8 mouse cellular contexts compared by ENCODE assay signal in the genomic region with DNA sequence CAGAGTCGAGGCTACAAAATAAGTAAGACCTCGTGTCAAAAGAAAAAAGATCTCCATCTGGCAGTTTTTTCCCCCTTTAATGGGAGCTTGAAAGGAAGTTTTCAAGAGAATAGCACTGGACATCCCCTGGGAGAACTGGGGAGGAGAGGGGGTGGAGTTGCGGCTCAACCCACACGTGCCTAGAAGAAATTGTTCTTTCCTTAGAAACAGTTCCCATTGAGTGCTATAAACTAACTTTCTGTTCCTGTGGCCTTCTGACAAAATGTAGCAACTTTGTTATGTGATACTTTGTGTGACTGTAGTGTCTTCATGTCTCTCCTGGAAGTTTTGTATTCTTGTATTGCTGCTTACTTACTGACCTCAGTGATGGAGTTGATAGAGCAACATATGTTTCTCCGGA. TPM values are rescaled to one million over a fixed set of nuclear protein-coding genes. Genes with fewer than 3 reads are reported as not detected.
DNase-seq lines count a peak whose midpoint lies in the region; ATAC-seq and TF ChIP-seq lines count a peak whose summit lies in the region.

No protein-coding gene starts in this region.

- H3K4me3 ChIP-seq in cerebellum, adult 2 months (replicated peaks; ENCODE audit: insufficient read depth, low read depth, low read length), result peak overlapping the region; percentile 67
- peak overlapping the region; percentile 85 for H3K4me3 ChIP-seq in forebrain, embryonic 12.5 days (replicated peaks)
- H3K4me3 ChIP-seq in liver, embryonic 13.5 days (replicated peaks), result peak overlapping the region; percentile 86

- peaks cover 19% of the 10 kb centered on the region for H3K36me3 ChIP-seq in forebrain, embryonic 12.5 days (replicated peaks)
- peaks cover 25% of the 10 kb centered on the region for H3K36me3 ChIP-seq in liver, embryonic 13.5 days

- H3K27me3 ChIP-seq in cerebellum, adult 2 months (ENCODE audit: control insufficient read depth, insufficient read depth, low read length), result no peaks in the 10 kb centered on the region
- H3K27me3 ChIP-seq in forebrain, embryonic 12.5 days, result no peaks in the 10 kb centered on the region
- no peaks in the 10 kb centered on the region for H3K27me3 ChIP-seq in liver, embryonic 13.5 days

- no peak for ATAC-seq in cerebellum, adult (ENCODE audit: insufficient number of reproducible peaks, low FRiP score, low TSS enrichment)
- ATAC-seq in forebrain, embryonic 12.5 days (ENCODE audit: low FRiP score), result no peak
- ATAC-seq in liver, embryonic 13.5 days (ENCODE audit: low read depth), result no peak
- no peak for ATAC-seq in activated CD4-positive, CD25-positive, alpha-beta regulatory T cell, adult 4 months
- no peak for ATAC-seq in megakaryocyte-erythroid progenitor cell, adult 5-6 weeks (replicated peaks; ENCODE audit: low FRiP score, low TSS enrichment, poor library complexity, severe bottlenecking)

- H3K4me1 ChIP-seq in cerebellum, adult 2 months (ENCODE audit: control insufficient read depth, insufficient read depth, low read length), result no peaks in the 10 kb centered on the region
- peaks cover 19% of the 10 kb centered on the region for H3K4me1 ChIP-seq in forebrain, embryonic 12.5 days
- H3K4me1 ChIP-seq in liver, embryonic 13.5 days (replicated peaks), result peaks cover 26% of the 10 kb centered on the region

- H3K4me2 ChIP-seq in forebrain, embryonic 12.5 days, result peak overlapping the region; percentile 63
- peak overlapping the region; percentile 84 for H3K4me2 ChIP-seq in liver, embryonic 13.5 days

- WGBS in cerebellum, adult 2 months, result 16% methylated on average over 5 of the region's 5 CpGs
- WGBS in forebrain, embryonic 12.5 days, result 34% methylated on average over 5 of the region's 5 CpGs
- WGBS in liver, embryonic 13.5 days (ENCODE audit: insufficient replicate concordance), result 24% methylated on average over 5 of the region's 5 CpGs

- H3K9ac ChIP-seq in forebrain, embryonic 12.5 days, result peak overlapping the region; percentile 82
- H3K9ac ChIP-seq in liver, embryonic 13.5 days, result peak overlapping the region; percentile 86

- H3K27ac ChIP-seq in cerebellum, adult 2 months (ENCODE audit: insufficient read depth, low read length), result no peak overlapping the region
- H3K27ac ChIP-seq in forebrain, embryonic 12.5 days, result no peak overlapping the region
- peak overlapping the region; percentile 67 for H3K27ac ChIP-seq in liver, embryonic 13.5 days

- TF ChIP-seq CTCF in cerebellum, adult 2 months (IDR thresholded peaks at IDR 0.05; ENCODE audit: borderline replicate concordance, insufficient read depth, low read depth, low read length), result no peak

- DNase-seq in cerebellum, adult 2 months, result no peak
- peak; percentile 61 for DNase-seq in 3T3-L1 (ENCODE audit: low read depth, low spot score)
- DNase-seq in liver, embryonic 13.5 days, result no peak
- DNase-seq in thymus, postnatal 25 days, result no peak

- no peak for TF ChIP-seq POLR2A in cerebellum, adult 2 months (IDR thresholded peaks at IDR 0.05; ENCODE audit: borderline replicate concordance, insufficient read depth, low read length)

- H3K9me3 ChIP-seq in forebrain, embryonic 12.5 days, result no peaks in the 10 kb centered on the region
- H3K9me3 ChIP-seq in liver, embryonic 13.5 days (replicated peaks), result no peaks in the 10 kb centered on the region

RNA-seq across cellular contexts. Expression of a gene that starts 1.2 kb away (rescaled TPM):
- 42.9 and 46.8 TPM in 2 replicates for polyA plus RNA-seq in cerebellum, adult 2 months (2012; rRNA removed)
- 36.2 and 38.6 TPM in 2 replicates for polyA plus RNA-seq in forebrain, embryonic 12.5 days (2016; fragmentation: Nextera tagmentation; extraction: Ambion mirVana)
- 7.6 and 9.3 TPM in 2 replicates for polyA plus RNA-seq in liver, embryonic 13.5 days (2015; fragmentation: Nextera tagmentation; extraction: Ambion mirVana)
- 10 to 100 TPM; 23.1 to 24.9 TPM for polyA plus RNA-seq in activated CD4-positive, CD25-positive, alpha-beta regulatory T cell, adult 4 months (2017; shearing (Covaris generic))
- 37.7 and 42.4 TPM in 2 replicates for total RNA-seq in megakaryocyte-erythroid progenitor cell, adult 5-6 weeks (2014; fragmentation: Nextera tagmentation)
- 21.6 and 25.0 TPM in 2 replicates for total RNA-seq in megakaryocyte-erythroid progenitor cell, adult 5-6 weeks (2017)

RNA-seq across cellular contexts. Expression of a gene that starts 1.3 kb away (rescaled TPM):
- polyA plus RNA-seq in cerebellum, adult 2 months (2012; rRNA removed), result 19.2 and 19.8 TPM in 2 replicates
- polyA plus RNA-seq in forebrain, embryonic 12.5 days (2016; fragmentation: Nextera tagmentation; extraction: Ambion mirVana), result 37.6 and 40.1 TPM in 2 replicates
- polyA plus RNA-seq in liver, embryonic 13.5 days (2015; fragmentation: Nextera tagmentation; extraction: Ambion mirVana), result 17.8 and 22.0 TPM in 2 replicates
- 10 to 100 TPM; 23.8 to 26.9 TPM for polyA plus RNA-seq in activated CD4-positive, CD25-positive, alpha-beta regulatory T cell, adult 4 months (2017; shearing (Covaris generic))
- total RNA-seq in megakaryocyte-erythroid progenitor cell, adult 5-6 weeks (2014; fragmentation: Nextera tagmentation), result 34.4 and 45.7 TPM in 2 replicates
- 57.2 and 67.9 TPM in 2 replicates for total RNA-seq in megakaryocyte-erythroid progenitor cell, adult 5-6 weeks (2017)

RNA-seq across cellular contexts. Expression of a gene that starts 15.6 kb away (rescaled TPM):
- polyA plus RNA-seq in cerebellum, adult 2 months (2012; rRNA removed), result not detected in 2 replicates
- not detected in 2 replicates for polyA plus RNA-seq in forebrain, embryonic 12.5 days (2016; fragmentation: Nextera tagmentation; extraction: Ambion mirVana)
- not detected in 2 replicates for polyA plus RNA-seq in liver, embryonic 13.5 days (2015; fragmentation: Nextera tagmentation; extraction: Ambion mirVana)
- not detected for polyA plus RNA-seq in activated CD4-positive, CD25-positive, alpha-beta regulatory T cell, adult 4 months (2017; shearing (Covaris generic))
- total RNA-seq in megakaryocyte-erythroid progenitor cell, adult 5-6 weeks (2014; fragmentation: Nextera tagmentation), result not detected in 2 replicates
- not detected in 2 replicates for total RNA-seq in megakaryocyte-erythroid progenitor cell, adult 5-6 weeks (2017)

RNA-seq across cellular contexts. Expression of a gene that starts 52.7 kb away (rescaled TPM):
- polyA plus RNA-seq in cerebellum, adult 2 months (2012; rRNA removed), result 426 and 441 TPM in 2 replicates
- 693 and 699 TPM in 2 replicates for polyA plus RNA-seq in forebrain, embryonic 12.5 days (2016; fragmentation: Nextera tagmentation; extraction: Ambion mirVana)
- polyA plus RNA-seq in liver, embryonic 13.5 days (2015; fragmentation: Nextera tagmentation; extraction: Ambion mirVana), result 521 and 607 TPM in 2 replicates
- polyA plus RNA-seq in activated CD4-positive, CD25-positive, alpha-beta regulatory T cell, adult 4 months (2017; shearing (Covaris generic)), result 1,000 to 10,000 TPM in 1 of 2 experiments, 100 to 1,000 TPM in 1; 915 to 1,034 TPM
- total RNA-seq in megakaryocyte-erythroid progenitor cell, adult 5-6 weeks (2014; fragmentation: Nextera tagmentation), result 1,176 and 1,210 TPM in 2 replicates
- 2,564 and 2,726 TPM in 2 replicates for total RNA-seq in megakaryocyte-erythroid progenitor cell, adult 5-6 weeks (2017)

RNA-seq across cellular contexts. Expression of a gene that starts 57.9 kb away (rescaled TPM):
- polyA plus RNA-seq in cerebellum, adult 2 months (2012; rRNA removed), result 6.5 and 8.7 TPM in 2 replicates
- polyA plus RNA-seq in forebrain, embryonic 12.5 days (2016; fragmentation: Nextera tagmentation; extraction: Ambion mirVana), result 5.0 and 5.8 TPM in 2 replicates
- 0.40 and 0.52 TPM in 2 replicates for polyA plus RNA-seq in liver, embryonic 13.5 days (2015; fragmentation: Nextera tagmentation; extraction: Ambion mirVana)
- polyA plus RNA-seq in activated CD4-positive, CD25-positive, alpha-beta regulatory T cell, adult 4 months (2017; shearing (Covaris generic)), result under 1 TPM in 1 of 2 experiments, not detected in 1; 0.08 TPM
- 0.79 and 1.1 TPM in 2 replicates for total RNA-seq in megakaryocyte-erythroid progenitor cell, adult 5-6 weeks (2014; fragmentation: Nextera tagmentation)
- 1.5 and 2.0 TPM in 2 replicates for total RNA-seq in megakaryocyte-erythroid progenitor cell, adult 5-6 weeks (2017)
